1 mouse cellular context compared by ENCODE assay signal in the genomic region with DNA sequence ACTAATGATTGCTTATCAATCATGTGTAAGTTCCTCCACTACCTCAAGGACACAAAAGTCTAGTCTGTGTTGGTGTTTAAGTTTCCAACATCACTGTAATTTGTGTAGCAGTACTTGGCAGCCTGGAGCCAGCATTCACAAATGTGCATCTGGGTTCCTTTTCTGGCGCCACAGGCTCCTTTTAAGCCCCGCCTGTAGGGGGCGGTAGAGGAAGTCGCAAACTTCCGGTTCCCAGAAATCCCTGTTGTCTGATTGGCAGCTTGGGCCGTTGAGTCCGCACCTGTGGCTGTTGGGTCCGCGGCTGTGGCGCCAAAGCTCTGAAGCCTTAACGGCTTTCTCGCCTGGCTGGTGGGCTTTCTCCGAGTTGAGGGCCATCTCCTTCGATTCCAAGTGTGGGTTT. TPM values are rescaled to one million over a fixed set of nuclear protein-coding genes. Genes with fewer than 3 reads are reported as not detected.
"Had no signal": no experiment of that assay in that cellular context is flagged by ENCODE, and none has a peak within 500 bp of the region (broad histone marks: within the 10 kb centered on the region; RNA-seq: fewer than 3 reads in every experiment).

A gene (plus strand): TSS at position 301 of the 400 bp plus-strand sequence.

RNA-seq across cellular contexts. Expression of the gene that starts here (rescaled TPM):
- polyA plus RNA-seq: inflammation-experienced regulatory T-cells, adult 6 months had no signal
